Mouse (Mus musculus): Measurements from ENCODE around the gene Plgrkt.
A peak's percentile ranks its signal among the peaks of the same experiment; 100 is the strongest.

Plgrkt gene

DNA sequence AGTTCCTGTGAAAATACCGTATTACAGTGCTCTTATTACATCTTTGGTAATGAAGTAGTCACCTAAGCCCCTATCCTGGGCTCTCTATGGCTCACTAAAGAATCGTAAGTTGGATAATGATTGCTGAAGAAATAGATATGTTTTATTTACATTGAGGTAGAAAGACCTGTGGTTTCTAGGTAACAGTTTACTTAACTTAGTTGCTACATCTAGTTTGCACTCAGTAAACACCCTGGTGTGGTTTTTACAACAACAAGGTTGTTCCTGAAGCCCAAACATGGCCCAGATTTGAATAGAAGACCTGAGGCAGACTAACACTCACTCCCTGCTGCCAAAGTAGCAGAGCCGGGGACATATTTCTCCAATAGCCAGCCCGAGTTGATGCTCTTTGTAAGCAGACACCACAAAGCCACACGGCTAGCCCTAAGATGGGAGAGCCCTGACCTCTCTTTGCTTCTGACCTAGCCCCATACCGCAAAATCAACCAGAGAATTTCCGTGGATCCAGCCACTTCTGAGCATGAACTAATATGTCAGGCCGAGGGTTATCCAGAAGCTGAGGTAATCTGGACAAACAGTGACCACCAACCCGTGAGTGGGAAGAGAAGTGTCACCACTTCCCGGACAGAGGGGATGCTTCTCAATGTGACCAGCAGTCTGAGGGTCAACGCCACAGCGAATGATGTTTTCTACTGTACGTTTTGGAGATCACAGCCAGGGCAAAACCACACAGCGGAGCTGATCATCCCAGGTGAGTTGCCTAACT, 12.8 kb upstream of the Plgrkt start:
- no peak for DNase-seq

DNA sequence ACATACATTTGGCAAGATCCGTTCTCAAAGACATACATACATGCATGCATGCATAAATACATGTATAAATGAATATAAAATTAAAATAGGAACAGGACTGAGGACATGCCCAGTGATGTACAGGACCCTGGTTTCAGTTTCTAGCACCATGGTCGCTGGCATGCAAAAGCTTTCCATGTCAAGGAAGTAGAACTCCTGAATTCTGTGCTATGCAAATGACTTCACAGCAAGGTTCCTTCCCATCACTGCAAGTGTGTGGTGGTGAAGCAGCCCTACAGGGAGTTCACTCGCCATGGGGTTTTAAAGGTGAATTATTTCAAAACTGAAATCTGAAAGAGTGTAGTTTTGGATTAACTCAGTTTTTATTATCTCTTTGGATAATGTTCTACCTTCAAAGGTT, 9.2 kb upstream of the Plgrkt start:
- no peak for DNase-seq

DNA sequence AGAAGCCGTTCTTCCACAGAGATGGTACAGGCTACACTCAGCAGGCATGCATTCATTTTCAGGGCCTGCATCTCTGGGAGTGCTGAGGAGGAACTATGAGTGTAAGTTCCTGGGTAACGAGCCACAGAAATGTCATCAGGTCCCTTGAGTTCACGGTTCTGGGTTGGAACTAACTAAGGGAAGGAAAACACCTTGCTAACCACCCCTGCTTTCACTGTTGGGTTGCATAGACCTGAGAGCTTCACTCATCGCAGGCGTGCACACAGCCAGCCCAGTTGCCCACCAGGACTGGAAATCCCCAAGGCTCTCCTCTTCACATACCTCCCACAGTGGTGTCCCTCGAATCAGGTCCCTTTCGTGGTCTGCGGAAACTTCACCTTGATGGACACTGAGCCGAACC, 7.8 kb upstream of the Plgrkt start:
- DNase-seq: no peak

DNA sequence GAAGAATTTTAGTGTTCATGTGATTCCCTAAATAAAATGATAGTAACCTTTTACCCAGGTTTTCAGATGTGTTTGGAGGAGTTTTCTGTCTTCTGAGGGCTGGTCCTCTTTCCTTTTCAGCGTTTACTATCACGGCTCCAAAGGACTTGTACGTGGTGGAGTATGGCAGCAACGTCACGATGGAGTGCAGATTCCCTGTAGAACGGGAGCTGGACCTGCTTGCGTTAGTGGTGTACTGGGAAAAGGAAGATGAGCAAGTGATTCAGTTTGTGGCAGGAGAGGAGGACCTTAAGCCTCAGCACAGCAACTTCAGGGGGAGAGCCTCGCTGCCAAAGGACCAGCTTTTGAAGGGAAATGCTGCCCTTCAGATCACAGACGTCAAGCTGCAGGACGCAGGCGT, 6.2 kb upstream of the Plgrkt start:
- DNase-seq: no peak

DNA sequence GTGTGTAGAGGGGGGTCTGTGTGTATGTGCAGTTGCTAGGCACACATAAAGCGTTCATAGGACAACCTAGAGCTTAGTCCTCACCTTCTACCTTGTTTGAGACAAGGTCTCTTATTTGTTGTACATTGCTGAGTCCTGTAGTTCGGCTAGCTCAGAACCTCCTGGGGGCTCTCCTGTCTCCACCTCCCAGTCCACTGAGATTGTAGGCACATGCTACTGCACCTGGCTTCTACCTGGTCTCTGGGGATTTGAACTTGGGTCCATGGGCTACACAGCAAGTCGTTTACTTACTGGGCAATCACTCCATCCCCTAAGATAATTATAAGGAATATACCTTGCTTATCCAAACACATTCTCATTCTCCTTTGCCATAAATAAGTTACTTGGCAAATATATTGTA, 5.4 kb upstream of the Plgrkt start:
- DNase-seq: no peak

DNA sequence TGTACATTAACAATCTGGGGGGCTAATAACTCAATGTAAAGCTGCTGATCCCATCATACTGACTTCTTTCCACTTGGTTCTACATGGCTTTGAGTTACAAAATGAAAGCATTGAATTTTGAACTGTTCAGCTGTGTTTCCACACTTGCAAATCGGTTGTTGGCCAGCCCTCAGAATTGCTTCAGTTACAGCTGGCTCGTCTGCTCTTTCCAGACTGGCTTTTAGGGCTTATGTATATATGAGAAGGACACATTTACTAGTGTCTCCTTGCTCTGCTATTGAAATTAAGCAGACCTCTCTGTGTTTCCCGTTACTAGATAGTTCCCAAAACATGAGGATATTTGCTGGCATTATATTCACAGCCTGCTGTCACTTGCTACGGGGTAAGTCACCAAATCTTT, 4.9 kb upstream of the Plgrkt start:
- no peak for DNase-seq

DNA sequence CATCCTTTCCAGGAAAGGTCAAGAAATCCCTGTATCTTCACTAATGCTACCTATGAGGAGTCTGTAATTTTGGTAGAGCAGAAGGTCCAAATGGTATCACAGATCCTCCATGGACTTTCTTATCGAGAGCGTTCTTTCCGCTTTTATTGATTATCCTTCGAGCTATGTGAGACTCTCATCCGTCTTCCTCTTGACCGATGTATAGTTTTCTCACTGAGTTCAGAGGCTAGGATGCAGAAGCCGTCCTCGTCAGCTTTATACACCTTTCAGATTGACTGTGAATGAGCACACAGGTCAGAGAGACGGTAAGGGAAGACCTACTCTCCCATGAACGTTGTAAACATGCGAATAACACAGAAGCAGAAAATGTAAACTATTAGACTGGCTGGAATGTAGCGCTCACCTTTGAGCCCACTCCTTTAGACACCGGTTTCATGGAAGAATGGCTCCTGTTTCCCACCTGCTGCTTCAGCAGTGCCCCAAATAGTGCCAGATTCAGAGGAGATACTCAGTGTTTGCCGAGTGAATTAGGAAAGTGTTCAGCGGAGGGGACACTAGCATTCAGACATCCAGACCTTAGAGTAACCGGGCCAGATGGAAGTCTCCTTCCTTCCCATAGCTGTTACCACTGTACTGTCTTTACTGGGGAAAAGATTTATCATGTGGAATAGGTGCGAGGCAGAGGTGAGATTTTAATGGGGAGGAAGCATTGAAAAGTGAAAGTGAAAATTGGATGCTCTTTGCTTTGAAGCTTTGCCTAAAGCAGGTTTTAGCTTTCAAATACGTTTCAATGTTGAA, 4.3 kb upstream of the Plgrkt start:
- DNase-seq: peak in 1 of 2 experiments; percentile 27

DNA sequence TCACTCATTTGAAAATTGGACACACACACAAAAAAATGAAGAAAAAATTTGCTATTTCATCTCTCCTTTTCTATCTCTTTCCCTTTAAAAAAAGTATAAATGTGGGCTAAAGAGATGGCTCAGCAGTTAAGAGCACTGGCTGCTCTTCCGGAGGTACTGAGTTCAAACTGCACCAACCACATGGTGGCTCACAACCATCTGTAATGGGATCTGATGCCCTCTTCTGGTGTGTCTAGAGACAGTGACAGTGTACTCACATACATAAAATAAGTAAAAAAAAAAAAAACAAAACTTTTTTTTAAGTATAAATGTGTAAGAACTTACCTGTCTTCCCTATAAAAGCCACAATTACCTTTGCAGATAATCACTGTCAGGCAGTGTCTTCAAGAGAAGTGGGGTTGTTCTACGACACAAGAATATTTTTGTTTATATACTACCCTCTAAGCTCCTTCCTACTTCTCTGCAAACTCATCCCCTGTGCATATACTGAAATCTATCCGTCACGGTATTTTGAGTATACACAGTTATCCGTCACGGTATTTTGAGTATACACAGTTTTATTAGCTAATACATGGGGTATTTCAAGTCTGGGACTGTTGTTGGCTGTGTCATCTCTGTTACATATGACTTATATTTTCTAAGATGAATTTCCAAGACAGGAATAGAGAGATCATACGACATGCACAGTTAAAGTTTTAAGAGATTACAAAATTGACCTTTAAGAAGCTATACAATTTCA, 3.5 kb upstream of the Plgrkt start:
- no peak for DNase-seq

DNA sequence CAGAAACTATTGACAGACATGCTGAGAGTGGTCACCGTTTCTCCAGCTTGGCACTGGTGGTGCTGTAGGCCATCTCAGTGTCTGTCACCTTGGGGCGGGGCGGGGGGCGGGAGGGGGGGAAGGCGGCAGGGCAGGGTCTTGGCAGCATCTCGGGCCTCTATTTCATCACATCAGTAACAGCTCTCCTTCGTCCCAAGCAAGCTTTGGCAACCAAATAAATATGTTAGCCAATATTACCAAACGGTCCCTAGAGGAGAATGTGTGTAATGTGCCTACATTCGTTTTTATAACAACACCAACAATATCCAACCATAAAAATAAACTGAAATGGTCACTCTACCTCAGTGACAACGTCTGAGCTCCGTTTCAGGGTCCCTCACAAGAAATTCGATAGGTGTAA, 2.9 kb upstream of the Plgrkt start:
- no peak for DNase-seq

DNA sequence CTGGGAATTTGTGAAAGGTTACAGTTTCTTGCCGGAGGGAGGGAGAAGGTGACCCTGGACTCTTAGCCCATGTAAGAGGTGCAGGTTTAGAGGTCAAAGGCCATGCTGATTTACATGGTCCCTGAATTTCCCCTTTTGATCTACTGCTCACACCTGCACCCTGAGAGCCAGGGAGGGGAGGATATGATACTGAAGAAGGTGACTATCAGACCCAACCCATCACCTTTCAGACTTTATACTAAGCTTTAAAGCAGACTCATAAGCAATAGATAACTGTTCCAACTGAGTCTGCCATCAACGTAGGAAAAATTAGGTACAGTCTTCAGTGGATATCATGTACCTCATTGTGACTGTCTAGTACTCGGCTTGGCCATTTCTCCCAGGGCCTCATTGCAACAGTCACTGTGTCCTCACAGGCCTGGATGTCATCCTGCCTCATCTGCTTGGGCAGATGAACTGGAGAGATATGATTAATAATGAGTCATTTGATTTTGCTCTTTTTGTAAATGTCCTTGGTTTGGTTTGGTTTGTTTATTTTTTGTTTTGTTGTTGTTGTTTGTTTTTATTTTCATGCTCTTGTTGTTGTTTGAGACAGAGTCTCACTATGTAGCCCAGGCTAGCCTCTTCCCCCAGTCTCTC, 1.6 kb upstream of the Plgrkt start:
- peak in 1 of 2 experiments; percentile 25 for DNase-seq

DNA sequence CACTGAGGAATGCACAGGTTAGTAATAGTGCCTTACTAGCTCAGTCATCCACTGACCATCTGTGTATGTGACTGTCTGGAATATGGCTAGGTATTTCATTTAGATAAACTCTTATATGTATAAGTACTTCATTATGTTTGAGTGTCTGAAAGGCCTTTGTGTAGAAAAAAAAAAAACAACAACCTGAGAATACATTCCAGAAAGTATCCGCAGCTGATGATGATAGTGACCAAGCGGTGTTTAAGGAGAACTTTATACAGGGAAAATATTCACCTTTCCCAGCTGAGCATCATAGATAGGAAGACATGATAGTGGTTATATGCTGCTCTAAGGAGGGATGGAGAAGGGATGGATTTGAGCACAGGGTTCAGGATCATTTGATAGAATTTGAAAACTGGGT, 851 bp upstream of the Plgrkt start:
- DNase-seq: no peak

DNA sequence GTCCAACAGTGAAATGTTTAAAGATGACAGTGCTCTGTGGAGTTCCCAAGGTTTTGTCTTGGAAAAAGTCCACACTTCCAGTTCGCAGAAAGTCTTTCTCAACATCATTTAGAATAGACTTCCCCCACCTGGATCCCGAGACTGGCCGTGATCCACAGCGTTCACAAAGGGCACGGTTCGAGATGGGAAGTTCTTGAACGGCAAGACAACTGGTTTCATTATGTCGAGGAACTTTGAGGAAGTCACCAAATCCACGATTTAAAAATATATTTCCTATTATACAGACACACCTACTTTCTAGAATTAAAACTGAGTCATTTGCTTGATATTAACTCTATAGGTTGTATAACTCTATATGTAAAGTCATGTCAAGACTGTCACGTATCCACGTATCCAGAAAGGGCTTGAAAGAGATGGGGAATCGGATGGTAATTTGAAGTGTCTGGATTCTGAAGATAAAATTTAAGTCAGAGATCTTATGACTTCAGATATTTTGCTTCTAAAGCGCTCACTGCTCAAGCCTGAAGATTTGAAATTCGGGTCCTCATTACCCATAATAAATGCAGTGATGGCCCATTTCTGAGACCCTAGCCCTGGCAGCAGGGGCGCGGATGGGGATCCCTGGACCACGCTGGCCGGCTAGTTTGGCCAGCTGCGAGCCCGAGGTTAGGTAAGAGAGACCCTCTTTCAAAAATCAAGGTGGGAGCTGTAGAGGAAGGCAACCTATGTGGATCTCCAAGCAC, 793 bp downstream of the Plgrkt start:
- DNase-seq: no peak

DNA sequence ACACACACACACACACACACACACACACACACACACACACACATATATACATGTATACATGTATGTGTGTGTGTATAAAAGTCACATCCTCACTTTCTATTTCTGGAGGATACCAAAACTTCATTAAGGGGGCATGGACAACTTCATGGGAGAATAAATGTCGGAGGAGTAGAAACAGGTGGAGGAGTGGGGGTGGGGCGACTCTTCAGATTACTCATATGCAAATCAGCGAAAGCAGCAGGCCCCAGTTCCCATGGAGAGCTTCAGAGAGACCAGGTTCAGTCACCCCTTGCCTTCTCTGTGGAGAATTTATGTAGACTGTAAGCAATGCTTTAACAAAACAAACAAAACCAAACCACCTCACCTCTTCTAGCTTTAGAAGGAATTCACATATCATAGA, 2.1 kb downstream of the Plgrkt start:
- peak; percentile 53 to 68 for DNase-seq

DNA sequence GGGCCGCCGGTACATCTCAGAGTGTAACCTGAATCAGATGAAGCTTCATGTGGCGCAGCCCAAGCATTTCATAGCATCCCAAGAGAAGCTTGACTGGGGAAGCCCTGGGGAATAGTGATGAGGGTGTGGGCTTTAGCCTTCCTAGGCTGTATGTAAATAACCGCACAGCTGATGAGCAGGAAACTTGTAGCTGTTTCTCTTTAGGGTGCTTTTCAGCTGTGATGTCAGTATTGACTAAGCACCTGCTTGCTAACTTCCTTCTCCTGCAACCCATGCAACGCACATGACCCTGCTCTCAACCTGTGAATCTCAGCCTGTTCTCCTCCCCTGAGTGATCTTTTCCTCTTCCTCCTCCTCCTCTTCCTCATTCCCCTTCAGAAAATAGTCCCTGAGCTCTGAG, 3.1 kb downstream of the Plgrkt start:
- peak; percentile 27 to 32 for DNase-seq

DNA sequence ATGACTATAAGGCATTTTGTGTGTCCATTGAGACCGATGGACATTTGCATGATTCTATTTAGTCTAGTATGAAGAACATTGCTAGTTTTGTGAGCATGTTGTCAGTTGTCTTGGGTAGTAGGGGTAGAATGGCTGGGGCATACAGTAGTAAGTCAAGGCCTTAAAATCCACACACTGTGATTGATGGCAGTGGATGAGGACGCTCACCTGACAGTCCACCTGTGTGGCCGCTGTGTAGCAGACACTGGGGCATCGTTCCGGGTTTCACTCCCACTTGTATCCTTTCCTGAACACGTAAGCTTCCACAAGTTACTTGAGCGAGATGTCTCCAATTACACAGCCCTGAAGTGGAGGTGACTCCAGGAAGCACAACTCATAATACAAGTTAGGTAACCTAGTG, 3.6 kb downstream of the Plgrkt start:
- DNase-seq: no peak

DNA sequence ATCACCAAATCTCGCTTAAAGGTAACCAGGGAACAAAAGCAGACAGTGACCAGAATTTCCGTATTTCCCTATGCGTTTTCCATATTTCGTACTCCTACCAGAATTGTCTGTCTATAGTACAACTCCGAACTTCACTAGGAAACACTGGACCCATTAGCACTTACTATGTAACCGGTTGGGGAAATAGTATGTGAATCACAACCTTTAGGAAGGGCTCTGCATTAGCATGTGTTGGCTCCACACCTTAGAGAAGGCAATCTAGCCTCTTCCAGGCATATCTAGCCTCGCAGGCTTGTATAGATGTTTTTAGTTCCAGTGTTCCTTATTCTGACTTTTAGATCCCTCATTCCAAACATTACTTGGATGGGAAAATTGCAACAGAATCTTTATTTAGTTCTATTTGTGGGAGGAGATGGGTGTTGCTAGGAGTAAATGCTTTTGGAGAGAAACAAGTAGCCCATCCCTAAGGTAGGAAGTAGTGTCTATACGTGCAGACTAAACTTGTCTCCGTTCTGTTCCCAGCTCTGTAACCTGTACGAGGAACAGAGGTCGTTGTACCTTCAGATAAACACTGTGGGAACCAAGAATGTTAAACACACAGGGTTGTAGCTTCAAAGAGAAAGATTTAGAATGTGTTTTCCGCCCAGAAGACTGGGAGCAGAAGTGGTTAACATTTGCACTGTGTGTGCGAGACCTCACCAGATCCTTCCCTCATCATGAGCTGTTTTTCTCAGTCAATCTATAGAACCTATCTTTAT, 4.8 kb downstream of the Plgrkt start:
- DNase-seq: no peak

DNA sequence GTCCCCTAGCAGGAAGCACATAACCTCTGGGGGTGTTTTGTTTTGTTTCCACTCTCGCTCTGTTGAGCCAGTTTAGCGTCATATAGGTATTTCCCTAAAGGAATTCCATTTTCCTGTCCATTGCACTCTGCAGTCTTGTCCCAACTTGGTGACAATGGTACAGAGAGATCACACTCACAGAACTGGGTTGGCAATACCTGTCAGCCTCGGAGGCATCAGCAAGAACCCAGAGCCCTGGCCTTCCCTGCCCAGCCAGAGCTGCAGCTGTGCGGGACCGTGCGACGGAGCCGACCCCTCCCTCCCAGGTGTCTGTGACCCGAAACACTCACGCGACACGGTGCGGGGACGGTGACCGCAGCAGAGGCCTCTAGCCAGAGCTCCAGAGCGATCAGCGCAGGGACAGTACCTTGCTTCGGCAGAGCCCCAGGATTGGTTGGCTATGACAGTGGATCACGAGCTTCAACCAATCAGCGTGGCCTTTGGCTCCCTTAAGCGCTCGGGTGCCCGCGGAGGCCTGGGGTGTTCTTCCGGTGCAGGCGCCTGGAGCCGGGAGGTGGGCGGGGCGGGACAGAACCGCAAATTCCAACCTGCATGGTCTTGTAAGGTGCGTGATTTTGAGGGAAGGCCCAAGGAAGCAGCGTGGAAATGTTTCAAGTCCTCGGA, 5.6 kb downstream of the Plgrkt start:
- peak; percentile 77 for DNase-seq

DNA sequence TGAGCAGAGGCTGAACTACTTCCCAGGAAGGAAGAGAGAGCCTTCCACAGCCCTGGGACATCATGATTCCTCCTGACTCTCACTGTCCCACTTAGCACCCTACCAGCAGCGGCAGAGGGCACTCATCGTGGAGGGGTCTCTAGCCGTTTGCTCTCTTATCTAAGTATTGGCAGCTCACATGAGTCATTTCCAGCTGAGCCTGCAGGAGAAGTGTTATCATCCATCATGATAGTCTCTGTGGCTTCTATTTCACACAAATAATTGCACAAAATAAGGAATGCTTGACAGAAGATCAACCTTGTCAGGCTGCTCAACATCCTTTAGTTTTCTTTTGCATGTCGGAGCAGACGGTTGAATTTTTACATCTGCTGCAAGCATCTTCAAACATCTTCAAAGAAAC, 6.9 kb downstream of the Plgrkt start:
- no peak for DNase-seq

DNA sequence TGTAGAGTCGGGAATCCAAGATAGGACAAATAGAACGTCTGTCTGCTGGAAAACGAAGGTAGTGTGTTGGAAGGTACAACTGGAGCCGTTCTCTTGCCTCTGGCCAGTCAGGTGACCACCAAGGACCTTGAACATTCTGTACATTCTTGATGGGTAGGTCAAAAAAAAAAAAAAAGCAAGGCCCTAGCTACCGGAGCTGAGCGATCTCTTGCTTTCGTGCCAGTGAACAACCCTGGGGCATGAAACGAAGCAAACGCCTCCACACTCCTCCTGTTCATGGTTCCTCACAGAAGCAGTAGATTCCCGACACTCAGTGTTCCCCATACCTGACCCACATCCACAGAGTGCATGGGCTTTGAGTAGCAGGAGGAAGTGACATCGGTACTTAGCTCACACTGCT, 10.9 kb downstream of the Plgrkt start:
- DNase-seq: no peak

DNA sequence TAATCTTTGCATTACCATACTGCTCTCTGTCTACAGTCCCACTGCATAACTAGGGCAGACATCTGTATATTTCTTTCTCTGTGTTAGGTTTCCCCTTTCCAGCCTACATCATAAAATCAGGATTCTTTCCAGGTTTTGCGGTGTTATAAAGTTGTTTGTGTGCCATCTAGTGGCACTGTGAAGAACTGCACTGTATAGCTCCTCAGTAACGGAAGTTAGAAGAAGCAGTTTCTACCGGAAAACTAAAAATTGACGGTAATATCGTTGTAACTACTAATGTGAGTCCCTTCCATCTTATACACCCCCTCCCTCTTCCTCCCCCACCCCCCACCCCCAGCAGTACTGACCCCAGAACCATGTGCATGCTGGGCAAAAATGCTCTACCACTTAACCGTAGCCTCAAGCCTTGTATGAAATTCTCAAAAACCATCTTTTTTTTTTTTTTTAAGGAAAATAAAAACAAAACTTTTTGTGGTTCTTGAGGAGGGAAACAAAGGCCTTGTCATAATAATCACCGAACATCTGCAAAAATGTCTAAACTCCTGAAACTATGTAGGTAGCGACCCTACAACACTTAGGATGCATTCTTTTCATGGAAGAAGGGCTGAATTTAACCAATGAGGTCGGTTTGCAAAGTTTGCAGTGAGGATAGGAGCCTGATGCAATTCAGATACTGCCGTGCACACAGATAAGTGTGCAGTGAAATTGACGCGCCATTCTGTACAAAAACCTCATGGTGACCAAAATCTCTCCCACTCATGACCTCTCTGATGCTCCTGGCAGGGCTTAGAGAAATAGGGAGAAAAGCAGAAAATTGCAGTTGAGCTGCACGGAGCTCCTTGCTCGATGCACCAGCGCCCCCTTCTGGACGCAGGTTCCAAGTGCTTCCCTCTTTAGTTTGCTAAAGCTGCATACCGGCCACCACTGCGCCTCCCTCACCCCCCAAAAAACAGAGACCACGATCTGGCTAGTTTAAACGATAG, 12.0 kb downstream of the Plgrkt start:
- DNase-seq: peak; percentile 73 to 92
